Mouse (Mus musculus) lung, postnatal 0 days (tissue): ENCODE data around the gene Cfap61.
A peak's percentile ranks its signal among the peaks of the same experiment; 100 is the strongest.

ENCODE experiments used
- CTCF ChIP-seq: IDR thresholded peaks from 2 replicates; pipeline ENCODE4 v1.5.1; 2016; ENCODE audit warnings: antibody characterized with exemption, mild to moderate bottlenecking
- EP300 ChIP-seq: IDR thresholded peaks from 2 replicates; pipeline ENCODE4 v1.6.1; 2016; ENCODE audit warnings: antibody characterized with exemption, mild to moderate bottlenecking, control low read depth

DNA sequence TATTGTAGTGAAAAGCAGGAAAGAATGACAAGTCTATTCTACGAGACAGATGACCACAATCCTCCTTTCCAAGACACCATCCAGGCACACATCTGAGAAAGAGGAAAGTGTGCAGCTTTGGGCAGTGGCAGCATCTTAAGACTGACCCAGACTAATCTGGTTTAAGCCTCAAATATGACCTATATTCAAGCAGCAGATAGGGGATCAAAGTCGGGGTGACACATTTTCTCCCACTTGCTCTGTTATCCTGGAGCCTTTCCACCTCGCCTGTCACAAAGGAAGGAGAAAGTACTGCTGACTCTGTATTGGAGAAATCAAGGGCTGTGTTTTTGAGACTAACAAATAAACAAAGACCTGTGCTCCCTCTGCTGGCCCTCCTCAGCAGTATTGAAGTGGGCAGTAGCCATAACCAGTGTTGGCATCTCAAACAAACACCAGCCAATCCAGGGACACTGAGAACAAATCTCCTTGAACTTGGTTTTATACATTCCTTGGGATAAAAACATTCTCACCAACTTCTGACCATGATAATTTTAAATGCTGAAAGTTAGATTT, 321.8 kb downstream of the Cfap61 start:
- TF ChIP-seq CTCF = peak; percentile 48
- no peak for TF ChIP-seq EP300
